Mouse (Mus musculus) heart, adult 2 months (tissue): ENCODE results near the gene Dstn.

Experiments used
- CTCF ChIP-seq: fragments of 200-600 bp; IDR thresholded peaks from 2 replicates; pipeline ENCODE4 v1.8.1; 2022; ENCODE audit warnings: antibody characterized with exemption, mild to moderate bottlenecking, moderate library complexity
- EP300 ChIP-seq: fragments of 200-500 bp; IDR thresholded peaks from 2 replicates; pipeline ENCODE4 v1.6.1; 2011; ENCODE audit warnings: low read depth, low read length, control low read depth; ENCODE audit not compliant: insufficient read depth

GRCm38 (mm10) chr2:143970841-143971240, 55.7 kb downstream of the Dstn start:
- TF ChIP-seq CTCF: no peak
- no peak for TF ChIP-seq EP300
